In genomic region chr8:85074617-85075016, GRCm38 (mm10) we compare ENCODE assay signal across 20 mouse cellular contexts. TPM values are rescaled to one million over a fixed set of nuclear protein-coding genes. Genes with fewer than 3 reads are reported as not detected.
"Had no signal": no experiment of that assay in that cellular context is flagged by ENCODE, and none has a peak within 500 bp of the region (broad histone marks: within the 10 kb centered on the region; RNA-seq: fewer than 3 reads in every experiment).

No protein-coding gene starts in this region.

- H3K4me3 ChIP-seq: kidney, embryonic 15.5 days; limb, embryonic 12.5 days; limb, embryonic 15.5 days; lung, embryonic 15.5 days; midbrain, embryonic 13.5 days had no signal

- H3K4me2 ChIP-seq: kidney, embryonic 15.5 days; limb, embryonic 12.5 days; limb, embryonic 15.5 days; lung, embryonic 15.5 days; midbrain, embryonic 13.5 days had no signal

- DNase-seq: kidney, adult 11 months; kidney, adult 8-10 months; kidney, postnatal 10 days; kidney, postnatal 36 days; left cerebral cortex, postnatal 4 days; lung, adult 18-20 months; lung, postnatal 10 days; lung, postnatal 36 days; thymus, adult 18-20 months; thymus, postnatal 36 days had no signal

- H3K9me3 ChIP-seq: kidney, embryonic 15.5 days; limb, embryonic 12.5 days; limb, embryonic 15.5 days; lung, embryonic 15.5 days; midbrain, embryonic 13.5 days had no signal

- H3K9ac ChIP-seq: kidney, embryonic 15.5 days; limb, embryonic 12.5 days; limb, embryonic 15.5 days; lung, embryonic 15.5 days; midbrain, embryonic 13.5 days had no signal

- H3K27ac ChIP-seq: kidney, embryonic 15.5 days; limb, embryonic 12.5 days; limb, embryonic 15.5 days; lung, embryonic 15.5 days; midbrain, embryonic 13.5 days had no signal

- H3K27me3 ChIP-seq: kidney, embryonic 15.5 days; limb, embryonic 12.5 days; limb, embryonic 15.5 days; lung, embryonic 15.5 days; midbrain, embryonic 13.5 days had no signal

- ATAC-seq: midbrain, embryonic 13.5 days; midbrain, embryonic 16.5 days had no signal

RNA-seq across cellular contexts. Expression of gene Gm5741, which starts 6.8 kb away (rescaled TPM):
- polyA plus RNA-seq: intestine, embryonic 14.5 days; limb, embryonic 12.5 days; limb, embryonic 15.5 days; lung, embryonic 15.5 days; neural tube, embryonic 11.5 days; neural tube, embryonic 14.5 days; testis, adult 2 months had no signal
